Mouse (Mus musculus): ENCODE results near the gene Aspn.

Aspn gene

GRCm38 (mm10) chr13:49544279-49544678 is at the start of gene Aspn:
Aspn (plus strand) TSS chr13:49544443.
- DNase-seq (ENCODE audit: low spot score) = no peak

GRCm38 (mm10) chr13:49504510-49504909 is 39.7 kb upstream of the Aspn start, which contains the start of gene Ecm2:
Ecm2 (plus strand) TSS chr13:49504810.
- no peak for DNase-seq (ENCODE audit: low spot score)

GRCm38 (mm10) chr13:49505776-49506175 is 38.5 kb upstream of the Aspn start:
- DNase-seq (ENCODE audit: low spot score) = no peak

GRCm38 (mm10) chr13:49507176-49507575 is 37.1 kb upstream of the Aspn start:
- no peak for DNase-seq (ENCODE audit: low spot score)

GRCm38 (mm10) chr13:49518761-49519160 is 25.5 kb upstream of the Aspn start:
- DNase-seq (ENCODE audit: low spot score) = no peak

GRCm38 (mm10) chr13:49526235-49526634 is 18.0 kb upstream of the Aspn start:
- no peak for DNase-seq (ENCODE audit: low spot score)

- no peak for DNase-seq (ENCODE audit: low spot score)
Observed at GRCm38 (mm10) chr13:49530636-49531035, 13.6 kb upstream of the Aspn start.

GRCm38 (mm10) chr13:49536946-49537345 is 7.3 kb upstream of the Aspn start:
- DNase-seq (ENCODE audit: low spot score) = no peak

GRCm38 (mm10) chr13:49538693-49539092 is 5.5 kb upstream of the Aspn start:
- no peak for DNase-seq (ENCODE audit: low spot score)

- DNase-seq (ENCODE audit: low spot score) = no peak
Observed at GRCm38 (mm10) chr13:49545646-49546045, 1.4 kb downstream of the Aspn start.

GRCm38 (mm10) chr13:49546517-49546916 is 2.3 kb downstream of the Aspn start:
- no peak for DNase-seq (ENCODE audit: low spot score)

GRCm38 (mm10) chr13:49547563-49548150 is 3.4 kb downstream of the Aspn start:
- no peak for DNase-seq (ENCODE audit: low spot score)

GRCm38 (mm10) chr13:49549616-49550015 is 5.4 kb downstream of the Aspn start:
- DNase-seq (ENCODE audit: low spot score) = peak; percentile 13

GRCm38 (mm10) chr13:49554519-49554918 is 10.3 kb downstream of the Aspn start:
- DNase-seq (ENCODE audit: low spot score) = no peak

- no peak for DNase-seq (ENCODE audit: low spot score)
Observed at GRCm38 (mm10) chr13:49556203-49556602, 12.0 kb downstream of the Aspn start.

GRCm38 (mm10) chr13:49556924-49557323 is 12.7 kb downstream of the Aspn start:
- no peak for DNase-seq (ENCODE audit: low spot score)

- DNase-seq (ENCODE audit: low spot score) = peak; percentile 22
Observed at GRCm38 (mm10) chr13:49559185-49559584, 14.9 kb downstream of the Aspn start.

GRCm38 (mm10) chr13:49560886-49561285 is 16.6 kb downstream of the Aspn start:
- DNase-seq (ENCODE audit: low spot score) = no peak

- DNase-seq (ENCODE audit: low spot score) = no peak
Observed at GRCm38 (mm10) chr13:49564347-49564746, 20.1 kb downstream of the Aspn start.

GRCm38 (mm10) chr13:49570371-49570770 is 26.1 kb downstream of the Aspn start:
- DNase-seq (ENCODE audit: low spot score) = no peak

- no peak for DNase-seq (ENCODE audit: low spot score)
Observed at GRCm38 (mm10) chr13:49571418-49571817, 27.2 kb downstream of the Aspn start.

- no peak for DNase-seq (ENCODE audit: low spot score)
Observed at GRCm38 (mm10) chr13:49581541-49582530, 37.6 kb downstream of the Aspn start, which contains the start of gene Omd. Omd (plus strand) TSS chr13:49582462.

- DNase-seq (ENCODE audit: low spot score) = no peak
Observed at GRCm38 (mm10) chr13:49583859-49584258, 39.6 kb downstream of the Aspn start.

Data from urinary bladder, postnatal 14 days (tissue).